Mouse (Mus musculus): ENCODE data around the gene Ska2. TPM values are rescaled to one million over a fixed set of nuclear protein-coding genes. Genes with fewer than 3 reads are reported as not detected.

Ska2 gene
- polyA plus RNA-seq, 1 experiment: 1.0 TPM

DNA sequence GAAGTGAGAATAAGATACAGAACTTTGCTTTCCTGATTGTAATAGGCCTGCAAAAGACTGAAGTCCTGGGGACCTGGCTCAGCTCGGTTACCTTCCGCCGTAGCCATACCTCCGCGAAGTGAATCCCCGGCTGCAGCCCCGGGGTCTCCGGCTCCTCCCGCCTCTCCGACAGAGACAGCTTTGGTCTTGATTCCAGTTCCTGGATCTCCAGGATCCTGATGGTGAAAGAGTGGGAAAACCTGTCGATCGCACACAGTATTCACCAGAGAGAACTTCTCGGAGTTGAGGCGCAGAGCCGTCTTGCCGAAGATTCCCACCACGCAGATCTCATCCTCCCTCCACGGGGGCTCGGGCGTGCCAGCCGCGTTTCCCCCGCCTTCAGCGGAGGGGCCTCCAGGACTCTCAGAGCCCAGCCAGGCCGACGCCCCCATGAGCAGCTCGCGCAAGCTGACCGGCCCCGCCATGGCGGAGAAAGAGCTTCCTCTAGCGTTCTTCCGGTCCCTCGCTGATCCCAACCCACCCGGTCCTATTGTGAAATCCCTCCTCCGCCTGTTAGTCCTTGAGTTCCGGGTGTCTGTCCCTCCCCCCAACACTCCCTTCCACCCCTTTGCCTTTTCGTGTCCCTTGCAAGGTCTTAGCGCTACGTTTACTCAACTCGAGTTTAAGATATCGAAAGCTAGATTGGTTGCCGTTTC is 22.6 kb upstream of the Ska2 start, which contains the start of gene Smg8:
Smg8 (minus strand) TSS at position 485 of the 695 bp plus-strand sequence.
- TF ChIP-seq CTCF (IDR thresholded peaks at IDR 0.05; ENCODE audit: extremely low read depth, insufficient read length, insufficient replicate concordance, low read depth, low read length): 0 out of 2 replicates have a peak, but pooled peaks have one; percentile 4
- peak; percentile 73; the same call in 1 of the 2 replicates for TF ChIP-seq POLR2A (IDR thresholded peaks at IDR 0.05; ENCODE audit: low read depth, low read length)
- H3K27me3 ChIP-seq (ENCODE audit: control insufficient read depth, insufficient read depth, low read length): no peaks in the 10 kb centered on the region
- H3K27ac ChIP-seq (ENCODE audit: insufficient read depth, low read depth, low read length): peak within 1 kb of the TSS; percentile 59
- peaks cover 12% of the 10 kb centered on the region; the same call in 1 of the 2 replicates for H3K4me1 ChIP-seq (ENCODE audit: control insufficient read depth, insufficient read depth, insufficient read length, low read length)
- peaks cover 22% of the 10 kb centered on the region for H3K36me3 ChIP-seq (ENCODE audit: control insufficient read depth, insufficient read depth, low read length)
- under 1% methylated on average over 43 of the region's 43 CpGs for WGBS
- H3K4me3 ChIP-seq (ENCODE audit: low read depth, low read length): peak within 1 kb of the TSS; percentile 100

DNA sequence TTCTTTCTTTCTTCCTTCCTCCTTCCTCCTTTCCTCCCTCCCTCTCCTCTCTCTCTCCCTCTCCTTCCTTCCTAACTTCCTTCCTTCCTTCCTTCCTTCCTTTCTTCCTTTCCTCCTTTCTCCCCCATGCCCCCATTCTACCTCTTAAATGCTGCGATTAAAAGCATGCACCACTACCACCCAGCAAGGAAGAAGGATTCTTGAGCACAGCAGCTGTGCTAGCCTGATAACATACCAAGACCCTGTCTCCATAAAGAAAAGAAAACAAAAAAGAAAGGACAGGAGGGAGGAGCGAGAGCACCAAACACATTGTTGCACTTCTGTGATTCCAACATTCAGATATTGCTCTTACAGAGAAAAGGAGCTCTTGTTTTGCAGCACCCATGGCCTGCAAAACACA is 21.9 kb upstream of the Ska2 start:
- WGBS: 27% methylated on average over 2 of the region's 2 CpGs
- Histone ChIP-seq H3K4me3 (ENCODE audit: low read depth, low read length) (no peak overlapping the region; the same call in 1 of the 2 replicates), H3K27ac (ENCODE audit: insufficient read depth, low read depth, low read length) (peak overlapping the region; percentile 59; the same call in 1 of the 2 replicates)

GRCm38 (mm10) chr11:87108409-87108754 is 652 bp upstream of the Ska2 start, which contains the start of gene Prr11:
Gene Prr11 (minus strand): TSS chr11:87108708.
- no peaks in the 10 kb centered on the region for H3K27me3 ChIP-seq (ENCODE audit: control insufficient read depth, insufficient read depth, low read length)
- H3K4me3 ChIP-seq (ENCODE audit: low read depth, low read length): peak within 1 kb of the TSS; percentile 74
- TF ChIP-seq POLR2A (IDR thresholded peaks at IDR 0.05; ENCODE audit: low read depth, low read length) (no peak), CTCF (IDR thresholded peaks at IDR 0.05; ENCODE audit: extremely low read depth, insufficient read length, insufficient replicate concordance, low read depth, low read length) (no peak)
- H3K36me3 ChIP-seq (ENCODE audit: control insufficient read depth, insufficient read depth, low read length): peaks cover 2% of the 10 kb centered on the region
- H3K4me1 ChIP-seq (ENCODE audit: control insufficient read depth, insufficient read depth, insufficient read length, low read length): no peaks in the 10 kb centered on the region
- H3K27ac ChIP-seq (ENCODE audit: insufficient read depth, low read depth, low read length): peak within 1 kb of the TSS; percentile 76
- 0% methylated on average over 14 of the region's 14 CpGs for WGBS

More for the DNA sequence above, 21.9 kb upstream of the Ska2 start:
- H3K4me1 ChIP-seq (ENCODE audit: control insufficient read depth, insufficient read depth, insufficient read length, low read length): peaks cover 12% of the 10 kb centered on the region; the same call in 1 of the 2 replicates
- no peak for TF ChIP-seq POLR2A (IDR thresholded peaks at IDR 0.05; ENCODE audit: low read depth, low read length)
- TF ChIP-seq CTCF (IDR thresholded peaks at IDR 0.05; ENCODE audit: extremely low read depth, insufficient read length, insufficient replicate concordance, low read depth, low read length): no peak
- no peaks in the 10 kb centered on the region for H3K27me3 ChIP-seq (ENCODE audit: control insufficient read depth, insufficient read depth, low read length)
- H3K36me3 ChIP-seq (ENCODE audit: control insufficient read depth, insufficient read depth, low read length): peaks cover 18% of the 10 kb centered on the region

- Histone ChIP-seq H3K4me3 (ENCODE audit: low read depth, low read length) (peak overlapping the region; percentile 74), H3K27me3 (ENCODE audit: control insufficient read depth, insufficient read depth, low read length) (no peaks in the 10 kb centered on the region), H3K27ac (ENCODE audit: insufficient read depth, low read depth, low read length) (peak overlapping the region; percentile 76), H3K36me3 (ENCODE audit: control insufficient read depth, insufficient read depth, low read length) (peaks cover under 1% of the 10 kb centered on the region; the same call in 1 of the 2 replicates), H3K4me1 (ENCODE audit: control insufficient read depth, insufficient read depth, insufficient read length, low read length) (no peaks in the 10 kb centered on the region)
- TF ChIP-seq POLR2A (IDR thresholded peaks at IDR 0.05; ENCODE audit: low read depth, low read length): no peak
- WGBS: under 1% methylated on average over 42 of the region's 42 CpGs
Measured at GRCm38 (mm10) chr11:87109519-87110171, 611 bp downstream of the Ska2 start.

DNA sequence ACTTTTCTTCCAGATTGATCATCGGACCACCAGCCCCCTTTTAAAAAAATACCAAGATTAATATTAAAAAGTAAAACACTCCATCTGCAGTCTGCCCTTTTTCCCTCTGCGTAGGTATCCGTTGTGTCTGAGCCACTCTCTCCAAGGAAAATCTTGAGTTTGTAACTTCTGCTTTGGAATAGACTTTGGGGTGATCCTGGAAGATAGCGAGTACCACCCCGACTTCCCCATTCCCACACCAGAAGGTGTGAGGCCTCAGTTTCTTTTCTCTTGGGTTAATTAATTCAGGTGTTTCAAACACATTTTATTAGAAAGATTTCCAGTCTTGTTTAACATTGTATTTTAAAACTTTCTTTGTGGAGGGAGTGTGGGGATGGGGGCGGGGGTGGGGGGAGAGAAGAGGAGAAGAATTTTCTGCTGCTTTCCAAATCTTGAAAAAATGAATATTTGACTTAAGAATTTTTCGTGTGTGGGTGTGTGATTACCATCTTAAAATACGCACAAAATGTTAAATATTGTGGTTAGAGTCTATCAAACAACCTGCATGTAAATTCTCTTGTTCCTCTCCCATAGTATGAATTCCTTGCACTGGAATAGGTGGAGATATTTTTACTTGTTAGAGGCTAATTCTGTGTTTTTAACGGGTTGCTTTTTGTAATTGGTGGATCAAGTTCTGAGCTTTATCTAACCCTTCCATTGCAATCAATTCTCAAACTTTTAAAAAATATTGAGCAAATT is 1.3 kb downstream of the Ska2 start:
- Histone ChIP-seq H3K27me3 (ENCODE audit: control insufficient read depth, insufficient read depth, low read length) (no peaks in the 10 kb centered on the region), H3K4me3 (ENCODE audit: low read depth, low read length) (peak overlapping the region; percentile 74), H3K27ac (ENCODE audit: insufficient read depth, low read depth, low read length) (no peak overlapping the region), H3K36me3 (ENCODE audit: control insufficient read depth, insufficient read depth, low read length) (peaks cover 1% of the 10 kb centered on the region; the same call in 1 of the 2 replicates), H3K4me1 (ENCODE audit: control insufficient read depth, insufficient read depth, insufficient read length, low read length) (no peaks in the 10 kb centered on the region)
- TF ChIP-seq CTCF (IDR thresholded peaks at IDR 0.05; ENCODE audit: extremely low read depth, insufficient read length, insufficient replicate concordance, low read depth, low read length) (no peak), POLR2A (IDR thresholded peaks at IDR 0.05; ENCODE audit: low read depth, low read length) (no peak)
- 14% methylated on average over 9 of the region's 9 CpGs for WGBS

- Histone ChIP-seq H3K36me3 (ENCODE audit: control insufficient read depth, insufficient read depth, low read length) (peaks cover 18% of the 10 kb centered on the region; the same call in 1 of the 2 replicates), H3K4me3 (ENCODE audit: low read depth, low read length) (no peak overlapping the region), H3K4me1 (ENCODE audit: control insufficient read depth, insufficient read depth, insufficient read length, low read length) (no peaks in the 10 kb centered on the region), H3K27ac (ENCODE audit: insufficient read depth, low read depth, low read length) (no peak overlapping the region), H3K27me3 (ENCODE audit: control insufficient read depth, insufficient read depth, low read length) (no peaks in the 10 kb centered on the region)
- TF ChIP-seq POLR2A (IDR thresholded peaks at IDR 0.05; ENCODE audit: low read depth, low read length): no peak
- WGBS: 81% methylated on average over 8 of the region's 8 CpGs
Measured at GRCm38 (mm10) chr11:87121864-87122263, 12.8 kb downstream of the Ska2 start.

DNA sequence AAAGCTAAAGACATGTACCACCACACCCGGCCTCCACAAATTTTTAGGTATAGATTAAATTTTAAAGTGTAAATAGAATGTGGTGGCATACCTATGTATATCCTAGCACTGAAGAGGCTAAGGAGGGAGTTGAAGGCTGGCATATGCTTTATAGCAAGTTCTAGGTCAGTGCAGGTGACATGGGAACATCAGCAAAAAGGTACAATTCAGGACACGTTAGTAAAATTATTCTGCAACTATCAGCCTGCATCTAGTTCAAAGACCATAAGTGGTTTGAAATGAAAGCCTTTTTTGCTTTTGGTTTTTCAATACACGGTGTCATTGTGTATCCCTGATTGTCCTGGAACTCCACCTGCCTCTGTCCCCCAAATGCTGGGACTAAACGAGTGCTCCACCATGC is 16.5 kb downstream of the Ska2 start:
- no peak overlapping the region for H3K27ac ChIP-seq (ENCODE audit: insufficient read depth, low read depth, low read length)
- no peak for TF ChIP-seq POLR2A (IDR thresholded peaks at IDR 0.05; ENCODE audit: low read depth, low read length)
- TF ChIP-seq CTCF (IDR thresholded peaks at IDR 0.05; ENCODE audit: extremely low read depth, insufficient read length, insufficient replicate concordance, low read depth, low read length): no peak
- no peaks in the 10 kb centered on the region for H3K4me1 ChIP-seq (ENCODE audit: control insufficient read depth, insufficient read depth, insufficient read length, low read length)
- 63% methylated on average over 4 of the region's 4 CpGs for WGBS
- H3K27me3 ChIP-seq (ENCODE audit: control insufficient read depth, insufficient read depth, low read length): no peaks in the 10 kb centered on the region
- H3K4me3 ChIP-seq (ENCODE audit: low read depth, low read length): no peak overlapping the region
- H3K36me3 ChIP-seq (ENCODE audit: control insufficient read depth, insufficient read depth, low read length): peaks cover 9% of the 10 kb centered on the region; the same call in 1 of the 2 replicates
